Mouse (Mus musculus) gastrocnemius, adult 8-10 months (tissue): ENCODE measurements at regions not wholly inside any gene's neighbourhood (a gene's known extent, or its start where the extent isn't known, plus 50 kb on each side); places are given as distances from the start of the nearest gene placed in this dataset.
"Not testable (repeated sequence)": the region's sequence is repeated elsewhere in the genome, so short reads cannot be mapped to it uniquely, and the experiment has no call there.

Source experiments
- DNase-seq, 2 experiments: peaks; one replicate each; pipeline ENCODE4 v3.0.0; 2022; ENCODE audit warnings: low spot score in 2 of 2

GRCm38 (mm10) chr5:42884251-42884650 lies 348.7 kb upstream of the Cpeb2 start:
- DNase-seq: no peak

- no peak for DNase-seq
Observed at GRCm38 (mm10) chr5:42891890-42892289, 341.1 kb upstream of the Cpeb2 start.

- DNase-seq: no peak
Observed at GRCm38 (mm10) chr5:42906136-42906535, 326.8 kb upstream of the Cpeb2 start.

GRCm38 (mm10) chr5:42919328-42919727 lies 313.6 kb upstream of the Cpeb2 start:
- DNase-seq: no peak

- DNase-seq: no peak
Observed at GRCm38 (mm10) chr5:42932106-42932505, 300.9 kb upstream of the Cpeb2 start.

GRCm38 (mm10) chr5:42959296-42959862 lies 273.6 kb upstream of the Cpeb2 start:
- DNase-seq: no peak

GRCm38 (mm10) chr5:42966952-42967351 lies 266.0 kb upstream of the Cpeb2 start:
- not testable (repeated sequence) for DNase-seq

GRCm38 (mm10) chr5:42969209-42969608 lies 263.8 kb upstream of the Cpeb2 start:
- no peak for DNase-seq

- no peak for DNase-seq
Observed at GRCm38 (mm10) chr5:42969621-42970020, 263.3 kb upstream of the Cpeb2 start.

- no peak for DNase-seq
Observed at GRCm38 (mm10) chr5:42977108-42977507, 255.9 kb upstream of the Cpeb2 start.

GRCm38 (mm10) chr5:42980946-42981650 lies 251.9 kb upstream of the Cpeb2 start:
- no peak for DNase-seq

- DNase-seq: peak; percentile 21 to 23
Observed at GRCm38 (mm10) chr5:42986203-42986602, 246.8 kb upstream of the Cpeb2 start.

- no peak for DNase-seq
Observed at GRCm38 (mm10) chr5:42987710-42988466, 245.1 kb upstream of the Cpeb2 start.

- DNase-seq: no peak
Observed at GRCm38 (mm10) chr5:42989287-42989686, 243.7 kb upstream of the Cpeb2 start.

GRCm38 (mm10) chr5:43024006-43024593 lies 208.9 kb upstream of the Cpeb2 start:
- DNase-seq: peak in 1 of 2 experiments; percentile 12

GRCm38 (mm10) chr5:43031285-43031684 lies 201.7 kb upstream of the Cpeb2 start:
- no peak for DNase-seq

- no peak for DNase-seq
Observed at GRCm38 (mm10) chr5:43031916-43032315, 201.1 kb upstream of the Cpeb2 start.

- DNase-seq: no peak
Observed at GRCm38 (mm10) chr5:43034421-43034820, 198.5 kb upstream of the Cpeb2 start.

- DNase-seq: no peak
Observed at GRCm38 (mm10) chr5:43037592-43037991, 195.4 kb upstream of the Cpeb2 start.

- DNase-seq: no peak
Observed at GRCm38 (mm10) chr5:43039525-43039924, 193.4 kb upstream of the Cpeb2 start.

GRCm38 (mm10) chr5:43042585-43042984 lies 190.4 kb upstream of the Cpeb2 start:
- DNase-seq: no peak

GRCm38 (mm10) chr5:43045860-43046259 lies 187.1 kb upstream of the Cpeb2 start:
- DNase-seq: no peak
